Mouse (Mus musculus) hindbrain, embryonic 15.5 days (tissue): ENCODE results near the gene Mxi1. TPM values are rescaled to one million over a fixed set of nuclear protein-coding genes. Genes with fewer than 3 reads are reported as not detected.
"Not testable (repeated sequence)": the region's sequence is repeated elsewhere in the genome, so short reads cannot be mapped to it uniquely, and the experiment has no call there.

Experiments
- ATAC-seq: fragments of 200-750 bp; cut with Nextera tagmentation; 2 replicates; pipeline ENCODE4 v1.8.0; 2017; ENCODE audit warnings: low read depth, moderate number of reproducible peaks, moderate TSS enrichment; ENCODE audit not compliant: low FRiP score
- H3K27ac ChIP-seq: fragments of 300-500 bp; sonication (generic); replicated peaks from 2 replicates; pipeline ENCODE4 v1.5.1; 2015; ENCODE audit warnings: mild to moderate bottlenecking, inconsistent platforms
- H3K27me3 ChIP-seq: fragments of 300-500 bp; sonication (generic); 2 replicates; pipeline ENCODE4 v1.6.1; 2015; ENCODE audit warnings: control low read depth, inconsistent platforms
- H3K36me3 ChIP-seq: fragments of 300-500 bp; sonication (generic); 2 replicates; pipeline ENCODE4 v1.6.1; 2015; ENCODE audit warnings: control low read depth, inconsistent platforms
- H3K4me1 ChIP-seq: fragments of 300-500 bp; sonication (generic); replicated peaks from 2 replicates; pipeline ENCODE4 v1.6.1; 2015; ENCODE audit warnings: control low read depth, inconsistent platforms
- H3K4me2 ChIP-seq: fragments of 300-500 bp; sonication (generic); 2 replicates; pipeline ENCODE4 v1.6.1; 2015; ENCODE audit warnings: moderate library complexity, mild to moderate bottlenecking, inconsistent platforms
- H3K4me3 ChIP-seq: fragments of 300-500 bp; sonication (generic); 2 replicates; pipeline ENCODE4 v1.5.1; 2015; ENCODE audit warnings: mild to moderate bottlenecking, inconsistent platforms
- H3K9ac ChIP-seq: fragments of 300-500 bp; sonication (generic); 2 replicates; pipeline ENCODE4 v1.6.1; 2015; ENCODE audit warnings: inconsistent platforms
- H3K9me3 ChIP-seq: fragments of 300-500 bp; sonication (generic); 2 replicates; pipeline ENCODE4 v1.6.1; 2016; ENCODE audit warnings: control low read depth, inconsistent platforms
- WGBS: fragments of 180-500 bp; shearing (Covaris S2); methylation state at CpG from one replicate; pipeline ENCODE4 v1.1.7; 2015; 5-methylcytosine and 5-hydroxymethylcytosine counted together
- polyA plus RNA-seq: library from polyadenylated mRNA; unstranded; fragments of >200 nt; fragmentation: Nextera tagmentation; extraction: Ambion mirVana; gene quantifications from 2 replicates; pipeline ENCODE4 v1.2.1, GENCODE M21; 2015

The Mxi1 gene
- polyA plus RNA-seq, 1 experiment from 2014 or later: 52.7 TPM

DNA sequence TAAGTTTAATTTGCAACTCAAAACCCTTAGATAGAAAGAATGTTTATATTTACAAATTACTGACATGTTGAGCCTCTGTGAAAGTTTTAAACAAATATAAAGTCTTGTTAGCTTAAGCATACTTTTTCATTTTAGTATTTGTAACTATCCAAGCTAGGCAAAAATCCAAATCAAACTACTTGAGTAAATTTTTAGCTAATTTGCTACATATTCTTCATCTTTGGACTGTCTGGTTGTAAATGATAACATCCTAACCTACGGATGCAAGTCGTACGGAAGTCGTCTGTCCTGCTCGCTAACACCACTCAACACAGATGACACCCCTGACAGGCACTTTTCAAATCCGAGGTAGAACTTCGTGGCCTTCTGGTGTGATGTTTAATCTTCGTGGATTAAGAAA lies 67.3 kb downstream of the Mxi1 start:
- H3K9me3 ChIP-seq: no peaks in the 10 kb centered on the region
- H3K36me3 ChIP-seq: peaks cover 51% of the 10 kb centered on the region
- no peak overlapping the region for H3K27ac ChIP-seq
- H3K9ac ChIP-seq: no peak overlapping the region
- WGBS: 90% methylated on average over 8 of the region's 8 CpGs
- no peak overlapping the region for H3K4me3 ChIP-seq
- H3K4me2 ChIP-seq: no peak overlapping the region
- H3K4me1 ChIP-seq: no peaks in the 10 kb centered on the region
- no peaks in the 10 kb centered on the region for H3K27me3 ChIP-seq
- no peak for ATAC-seq

DNA sequence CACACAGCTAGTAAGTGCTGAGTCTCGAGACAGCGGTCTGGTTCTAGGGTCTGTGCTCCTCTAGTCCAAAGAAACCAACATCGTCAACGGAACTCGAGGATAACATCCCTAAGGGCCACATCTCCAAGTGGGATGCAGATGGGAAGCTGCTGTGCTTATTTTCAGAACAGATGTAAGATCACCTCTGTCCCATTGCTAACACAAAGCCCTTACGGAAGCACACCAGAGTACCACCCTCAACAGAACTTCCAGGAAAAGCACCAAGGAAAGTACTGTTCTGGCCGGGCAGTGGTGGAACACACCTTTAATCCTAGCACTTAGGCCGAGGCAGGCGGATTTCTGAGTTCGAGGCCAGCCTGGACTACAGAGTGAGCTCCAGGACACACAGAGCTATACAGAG lies 68.1 kb downstream of the Mxi1 start:
- no peak overlapping the region for H3K9ac ChIP-seq
- no peak overlapping the region for H3K4me3 ChIP-seq
- H3K9me3 ChIP-seq: no peaks in the 10 kb centered on the region
- 97% methylated on average over 10 of the region's 10 CpGs for WGBS
- no peaks in the 10 kb centered on the region for H3K27me3 ChIP-seq
- H3K36me3 ChIP-seq: peaks cover 59% of the 10 kb centered on the region
- H3K27ac ChIP-seq: no peak overlapping the region
- H3K4me1 ChIP-seq: no peaks in the 10 kb centered on the region
- H3K4me2 ChIP-seq: no peak overlapping the region
- ATAC-seq: no peak

DNA sequence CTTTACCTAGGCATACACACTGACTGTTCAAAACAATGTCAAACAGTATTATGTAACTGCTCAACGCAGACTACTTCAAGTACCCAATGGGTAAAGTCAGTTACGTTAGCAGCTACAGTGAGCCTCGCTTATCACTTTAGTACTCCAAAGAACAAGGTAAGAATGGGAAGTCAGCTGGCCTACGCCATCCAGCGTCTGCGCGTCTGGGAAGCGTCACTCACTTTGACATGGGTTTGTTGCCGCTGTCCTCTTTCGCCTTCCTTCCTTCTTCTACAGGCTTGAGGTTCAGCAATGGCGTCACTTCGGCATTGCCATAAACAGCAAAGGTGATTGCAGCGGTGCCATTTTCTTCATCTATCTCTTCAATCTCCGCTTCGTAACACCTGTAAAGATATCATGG lies 73.0 kb downstream of the Mxi1 start:
- no peak overlapping the region for H3K27ac ChIP-seq
- H3K36me3 ChIP-seq: peaks cover 76% of the 10 kb centered on the region
- no peak overlapping the region for H3K4me2 ChIP-seq
- no peaks in the 10 kb centered on the region for H3K9me3 ChIP-seq
- peaks cover 10% of the 10 kb centered on the region; the same call in 1 of the 2 replicates for H3K4me1 ChIP-seq
- WGBS: 96% methylated on average over 15 of the region's 15 CpGs
- no peaks in the 10 kb centered on the region for H3K27me3 ChIP-seq
- no peak overlapping the region for H3K4me3 ChIP-seq
- ATAC-seq: no peak
- no peak overlapping the region for H3K9ac ChIP-seq

DNA sequence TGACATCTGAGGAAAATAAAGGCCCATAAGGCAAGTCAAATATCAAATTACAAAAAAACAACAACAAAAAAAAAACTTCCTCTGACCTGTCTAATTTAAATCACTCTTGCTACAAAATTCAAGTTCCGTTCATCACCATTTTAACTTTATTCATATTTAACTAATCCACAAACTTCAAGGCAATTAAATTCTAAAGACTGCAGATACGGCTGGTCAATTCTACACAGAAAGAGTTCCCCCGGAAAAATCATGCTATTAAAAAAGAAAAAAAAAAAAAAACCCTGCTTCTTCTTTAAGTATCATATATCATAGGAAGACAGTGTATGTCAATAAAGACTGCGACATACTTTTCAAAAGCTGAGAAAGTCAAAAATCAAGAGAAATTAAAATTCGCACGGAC lies 79.1 kb downstream of the Mxi1 start:
- H3K9me3 ChIP-seq: no peaks in the 10 kb centered on the region
- H3K9ac ChIP-seq: peak overlapping the region; percentile 98
- ATAC-seq: no peak
- no peaks in the 10 kb centered on the region for H3K27me3 ChIP-seq
- peaks cover 28% of the 10 kb centered on the region for H3K36me3 ChIP-seq
- H3K4me1 ChIP-seq: peaks cover 30% of the 10 kb centered on the region
- H3K4me2 ChIP-seq: peak overlapping the region; percentile 60
- H3K27ac ChIP-seq: peak overlapping the region; percentile 95; the same call in 1 of the 2 replicates
- WGBS: 27% methylated on average over 6 of the region's 6 CpGs
- H3K4me3 ChIP-seq: peak overlapping the region; percentile 94

DNA sequence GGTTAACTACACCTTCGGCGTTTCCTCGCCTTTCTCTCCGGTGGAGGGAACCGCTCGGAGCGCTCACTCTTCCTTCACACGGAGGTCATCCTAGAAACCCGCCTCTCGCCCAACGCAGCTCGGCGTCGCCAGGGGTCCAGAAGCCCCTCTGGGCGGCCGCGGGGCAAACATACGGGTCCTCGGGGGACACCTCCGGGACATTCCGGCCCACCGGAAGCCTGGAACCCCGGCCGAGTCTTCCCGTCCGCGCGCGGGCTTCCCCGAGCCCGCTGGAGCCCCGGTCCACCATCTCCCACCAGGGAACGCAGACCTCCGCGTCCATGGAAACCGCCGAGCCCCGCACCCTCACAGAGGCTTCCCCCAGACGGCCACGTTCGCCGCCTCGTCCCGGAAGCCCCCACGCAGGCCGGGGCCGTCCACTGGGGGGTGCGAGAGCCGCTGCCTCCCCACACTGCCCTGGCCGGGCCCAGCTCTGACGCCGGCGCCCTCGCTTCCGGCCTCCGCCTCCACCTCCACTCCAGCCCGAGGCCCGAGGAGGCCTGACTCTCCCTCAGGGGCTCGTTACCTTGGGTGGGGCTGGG lies 79.6 kb downstream of the Mxi1 start:
- Histone ChIP-seq H3K4me3 (peak overlapping the region; percentile 94), H3K27me3 (no peaks in the 10 kb centered on the region), H3K9me3 (no peaks in the 10 kb centered on the region), H3K27ac (peak overlapping the region; percentile 95), H3K4me2 (peak overlapping the region; percentile 60), H3K36me3 (peaks cover 28% of the 10 kb centered on the region), H3K9ac (peak overlapping the region; percentile 98), H3K4me1 (peaks cover 30% of the 10 kb centered on the region)
- WGBS: under 1% methylated on average over 59 of the region's 59 CpGs
- ATAC-seq: peak; percentile 88

DNA sequence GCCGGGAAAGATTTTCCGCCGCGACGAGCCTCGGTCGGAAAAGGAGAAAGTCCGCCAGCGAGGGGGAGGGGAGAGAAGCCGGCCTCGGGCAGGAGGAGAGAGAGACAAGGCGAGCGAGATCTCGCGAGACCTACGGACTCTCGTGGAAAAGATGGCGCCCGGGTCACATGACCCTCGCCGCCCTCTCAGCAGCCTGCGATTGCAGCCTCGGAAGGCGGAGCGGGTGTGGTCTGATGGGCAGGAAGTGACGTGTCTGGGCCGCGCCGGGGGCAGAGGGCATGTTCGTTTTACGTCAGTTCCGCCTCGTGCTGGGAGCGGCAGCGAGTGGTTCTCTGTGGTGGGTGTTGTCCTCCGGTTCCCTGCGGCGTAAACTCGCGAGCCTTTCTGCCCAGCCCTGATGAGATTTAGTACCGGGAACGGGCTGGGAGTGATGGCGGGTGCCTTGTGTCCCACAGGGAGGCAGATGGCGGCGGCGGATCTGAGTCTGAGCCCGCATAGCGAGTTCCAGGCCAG lies 80.2 kb downstream of the Mxi1 start, which contains the start of gene Smndc1:
Gene Smndc1, minus strand, starts transcription at position 84 of the 513 bp plus-strand sequence.
- Histone ChIP-seq H3K9ac (peak within 1 kb of the TSS; percentile 98), H3K4me2 (peak within 1 kb of the TSS; percentile 72), H3K4me1 (peaks cover 30% of the 10 kb centered on the region), H3K4me3 (peak within 1 kb of the TSS; percentile 94), H3K9me3 (no peaks in the 10 kb centered on the region), H3K36me3 (peaks cover 28% of the 10 kb centered on the region), H3K27me3 (no peaks in the 10 kb centered on the region), H3K27ac (peak within 1 kb of the TSS; percentile 95)
- peak; percentile 98 for ATAC-seq
- under 1% methylated on average over 48 of the region's 48 CpGs for WGBS

DNA sequence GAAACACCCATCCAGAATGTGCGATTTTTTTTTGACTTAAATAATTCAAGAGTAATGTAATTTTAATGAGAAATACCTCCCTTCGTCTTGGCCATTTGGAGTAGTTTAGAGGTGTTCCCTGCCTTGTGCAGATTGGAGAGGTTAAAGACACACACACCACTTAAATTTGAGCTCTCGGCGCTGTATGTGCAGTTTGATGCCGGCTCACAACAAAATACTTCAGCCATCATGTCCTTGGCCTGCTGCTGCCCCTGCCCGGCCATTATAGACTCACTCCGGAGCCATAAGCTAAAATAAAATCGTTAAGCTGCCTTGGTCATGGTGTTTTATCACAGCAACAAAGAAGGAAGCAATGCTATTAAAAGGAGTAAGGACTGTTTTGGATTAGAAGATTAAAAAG lies 81.1 kb downstream of the Mxi1 start:
- peak overlapping the region; percentile 72 for H3K4me2 ChIP-seq
- H3K4me1 ChIP-seq: peaks cover 30% of the 10 kb centered on the region
- ATAC-seq: no peak
- H3K4me3 ChIP-seq: peak overlapping the region; percentile 94
- peaks cover 20% of the 10 kb centered on the region for H3K36me3 ChIP-seq
- H3K9me3 ChIP-seq: no peaks in the 10 kb centered on the region
- WGBS: 49% methylated on average over 8 of the region's 8 CpGs
- H3K27ac ChIP-seq: peak overlapping the region; percentile 90
- no peaks in the 10 kb centered on the region for H3K27me3 ChIP-seq
- H3K9ac ChIP-seq: peak overlapping the region; percentile 79

DNA sequence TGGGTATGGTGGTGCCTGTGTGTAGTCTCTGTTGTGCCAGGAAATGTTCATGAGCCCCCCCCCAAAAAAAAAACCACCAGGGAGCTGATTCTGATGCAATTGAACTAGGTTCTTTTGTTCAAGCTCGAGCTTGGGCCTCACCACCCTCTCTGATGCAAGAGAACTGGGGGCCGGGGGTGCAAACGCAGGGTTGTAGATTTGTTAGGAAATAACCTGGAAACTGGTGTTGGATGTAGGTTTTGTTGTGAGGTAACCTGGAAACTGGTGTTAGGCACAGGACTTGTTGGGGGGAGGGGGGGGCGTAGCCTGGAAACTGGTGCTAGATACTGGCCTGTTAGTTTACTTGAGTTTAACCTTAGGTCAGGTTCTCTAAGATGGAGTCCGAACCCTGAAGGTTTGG lies 81.5 kb downstream of the Mxi1 start:
- ATAC-seq: no peak
- WGBS: 87% methylated on average over 5 of the region's 5 CpGs
- Histone ChIP-seq H3K27ac (peak overlapping the region; percentile 90; the same call in 1 of the 2 replicates), H3K9ac (peak overlapping the region; percentile 79; the same call in 1 of the 2 replicates), H3K4me3 (peak overlapping the region; percentile 94), H3K4me2 (peak overlapping the region; percentile 72), H3K4me1 (peaks cover 29% of the 10 kb centered on the region), H3K9me3 (no peaks in the 10 kb centered on the region), H3K36me3 (peaks cover 18% of the 10 kb centered on the region), H3K27me3 (no peaks in the 10 kb centered on the region)

DNA sequence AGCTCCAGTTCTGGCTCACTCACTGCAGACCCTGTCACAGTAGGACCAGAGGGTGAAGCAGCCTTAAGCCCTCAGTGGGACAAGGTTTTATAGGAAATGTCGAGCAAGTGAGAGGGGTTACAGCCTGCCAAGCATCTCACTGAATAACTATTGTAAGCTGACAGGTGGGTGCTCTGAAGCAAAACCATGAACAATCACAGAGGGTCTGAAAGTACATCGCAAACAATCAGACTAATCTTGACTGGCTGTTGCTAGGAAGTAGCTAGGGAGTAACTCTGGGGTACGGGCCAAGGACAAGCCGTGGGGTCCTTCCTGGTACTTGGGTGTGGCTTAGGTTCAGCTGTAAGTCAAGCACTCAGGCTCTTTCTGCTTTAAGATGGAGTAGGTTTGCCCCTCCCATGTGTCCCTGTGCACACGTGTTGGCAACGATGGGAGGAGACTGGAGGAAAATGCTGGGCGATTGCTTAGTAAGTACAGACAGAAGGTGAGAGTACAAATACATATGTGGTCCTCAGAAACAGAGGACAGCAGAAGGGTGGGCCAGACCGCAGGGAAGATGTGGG lies 82.5 kb downstream of the Mxi1 start:
- Histone ChIP-seq H3K4me3 (no peak overlapping the region), H3K27me3 (no peaks in the 10 kb centered on the region), H3K9ac (no peak overlapping the region), H3K4me2 (no peak overlapping the region), H3K9me3 (no peaks in the 10 kb centered on the region), H3K4me1 (peaks cover 22% of the 10 kb centered on the region), H3K36me3 (peaks cover 7% of the 10 kb centered on the region), H3K27ac (no peak overlapping the region)
- WGBS: 63% methylated on average over 8 of the region's 8 CpGs
- ATAC-seq: no peak

DNA sequence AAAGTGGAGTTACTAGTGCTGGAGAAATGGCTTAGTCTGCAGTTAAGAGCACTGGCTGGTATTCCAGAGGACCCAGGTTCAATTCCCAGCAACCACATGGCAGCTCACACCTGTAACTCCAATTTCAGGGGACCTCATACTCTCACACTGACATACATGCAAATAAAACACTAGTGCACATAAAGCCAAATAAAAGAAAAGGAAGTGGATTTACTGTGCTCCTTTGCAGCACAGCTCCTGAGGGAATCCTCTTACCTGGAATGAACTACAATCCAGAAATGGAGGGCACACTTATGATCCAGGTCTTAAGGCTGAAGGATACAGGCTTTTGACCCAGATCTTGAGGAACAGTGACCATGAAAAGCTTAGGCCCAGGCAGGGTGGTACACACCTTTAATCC lies 83.3 kb downstream of the Mxi1 start:
- H3K4me3 ChIP-seq: no peak overlapping the region
- H3K27ac ChIP-seq: no peak overlapping the region
- no peak overlapping the region for H3K9ac ChIP-seq
- H3K4me2 ChIP-seq: no peak overlapping the region
- no peak for ATAC-seq
- H3K9me3 ChIP-seq: no peaks in the 10 kb centered on the region
- H3K4me1 ChIP-seq: peaks cover 17% of the 10 kb centered on the region
- H3K27me3 ChIP-seq: no peaks in the 10 kb centered on the region
- H3K36me3 ChIP-seq: no peaks in the 10 kb centered on the region

DNA sequence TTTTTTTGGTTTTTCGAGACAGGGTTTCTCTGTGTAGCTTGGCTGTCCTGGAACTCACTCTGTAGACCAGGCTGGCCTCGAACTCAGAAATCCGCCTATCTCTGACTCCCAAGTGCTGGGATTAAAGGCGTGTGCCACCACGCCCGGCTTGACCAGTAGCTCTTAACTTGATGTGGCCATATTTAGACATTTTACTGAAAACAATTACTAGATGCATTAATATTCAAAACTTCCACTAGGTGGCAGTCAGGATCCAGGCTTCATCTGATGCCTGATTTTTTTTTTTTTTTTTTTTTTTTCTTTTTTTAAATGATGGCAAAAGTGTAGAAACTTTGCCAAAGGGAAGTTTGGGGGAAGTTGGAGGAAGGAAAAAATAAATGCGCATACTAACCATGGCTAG lies 84.2 kb downstream of the Mxi1 start:
- H3K4me3 ChIP-seq: no peak overlapping the region
- no peak overlapping the region for H3K27ac ChIP-seq
- H3K4me1 ChIP-seq: peaks cover 10% of the 10 kb centered on the region
- ATAC-seq: no peak
- 18% methylated on average over 7 of the region's 7 CpGs for WGBS
- no peaks in the 10 kb centered on the region for H3K9me3 ChIP-seq
- no peak overlapping the region for H3K4me2 ChIP-seq
- H3K9ac ChIP-seq: no peak overlapping the region
- H3K36me3 ChIP-seq: no peaks in the 10 kb centered on the region
- H3K27me3 ChIP-seq: no peaks in the 10 kb centered on the region

DNA sequence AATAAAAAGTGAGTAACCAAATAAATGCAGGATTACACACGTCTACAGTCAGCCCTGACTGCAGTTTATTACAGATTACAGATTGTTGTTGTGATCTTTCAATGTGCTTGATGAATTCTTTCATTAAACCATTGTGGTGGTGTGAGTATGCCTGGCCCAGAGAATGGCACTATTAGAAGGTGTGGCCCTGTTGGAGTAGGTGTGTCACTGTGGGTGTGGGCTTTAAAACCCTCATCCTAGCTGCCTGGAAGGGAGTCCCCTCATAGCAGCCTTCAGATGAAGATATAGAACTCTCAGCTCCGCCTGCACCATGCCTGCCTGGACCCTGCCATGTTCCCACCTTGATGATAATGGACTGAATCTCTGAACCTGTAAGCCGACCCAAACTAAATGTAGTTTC lies 84.6 kb downstream of the Mxi1 start:
- ATAC-seq, H3K27ac ChIP-seq, H3K9ac ChIP-seq, H3K9me3 ChIP-seq, H3K4me3 ChIP-seq, H3K4me2 ChIP-seq, H3K36me3 ChIP-seq, H3K27me3 ChIP-seq, H3K4me1 ChIP-seq: not testable (repeated sequence)
- 67% methylated on average over 3 of the region's 3 CpGs for WGBS
